Mouse (Mus musculus) cortical plate, adult 2 months (tissue): Measurements from ENCODE around the gene Sem1.

Experiments
- CTCF ChIP-seq: fragments of 200-500 bp; IDR thresholded peaks from 2 replicates; pipeline ENCODE4 v1.5.1; 2011; ENCODE audit warnings: mild to moderate bottlenecking, control low read depth, low read length; ENCODE audit not compliant: insufficient read depth; ENCODE audit errors: extremely low read depth
- POLR2A ChIP-seq: fragments of 200-500 bp; IDR thresholded peaks from 2 replicates; pipeline ENCODE4 v1.6.1; 2011; ENCODE audit warnings: mild to moderate bottlenecking, low read length, control low read depth; ENCODE audit not compliant: insufficient read depth; ENCODE audit errors: extremely low read depth

DNA sequence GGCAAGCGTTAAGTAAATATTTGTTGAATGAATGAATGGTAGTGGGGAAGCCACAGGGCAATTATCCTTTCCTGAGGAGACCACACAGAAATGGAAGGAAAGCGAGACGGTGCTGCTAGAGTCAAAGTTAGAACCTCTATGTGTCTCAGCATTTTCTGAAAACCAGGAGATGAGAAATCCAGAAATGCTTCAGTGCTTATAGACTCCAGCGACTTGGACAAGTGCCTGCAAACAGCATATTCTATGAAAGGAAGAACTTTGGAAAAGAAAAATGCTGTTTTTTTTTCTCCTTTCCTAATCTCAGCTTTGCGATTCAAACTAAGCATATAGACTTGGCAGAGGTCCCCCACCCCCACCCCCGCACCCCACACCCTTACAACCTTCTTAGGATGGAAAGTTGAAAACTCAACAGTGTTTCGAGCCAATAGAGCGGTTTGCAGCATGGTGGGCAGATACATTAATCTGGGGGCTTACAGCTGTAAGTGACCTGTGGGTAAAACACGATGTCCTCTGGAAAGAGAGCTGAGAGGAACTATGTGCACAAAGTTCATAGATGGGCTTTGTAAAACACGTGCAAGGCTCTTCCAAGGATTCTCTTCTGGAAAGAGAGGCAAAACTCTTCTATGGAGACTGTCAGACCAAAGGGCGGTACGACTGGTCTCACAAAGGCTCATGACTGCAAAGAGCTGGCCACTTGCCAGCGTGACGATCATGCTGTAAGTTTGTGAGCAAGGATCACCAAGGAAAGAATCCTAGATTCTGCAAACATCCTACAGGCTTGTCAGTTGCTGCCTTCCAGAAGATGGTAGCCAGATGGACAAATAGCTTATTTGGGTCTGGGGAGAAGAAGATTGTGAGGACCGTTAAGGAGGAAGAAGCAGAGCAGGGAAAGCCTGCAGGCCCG is 44.6 kb upstream of the Sem1 start:
- no peak for TF ChIP-seq CTCF
- no peak for TF ChIP-seq POLR2A
